Mouse (Mus musculus): ENCODE measurements around the gene Troap. TPM values are rescaled to one million over a fixed set of nuclear protein-coding genes. Genes with fewer than 3 reads are reported as not detected.

Gene Troap
- polyA plus RNA-seq, 1 experiment from 2014 or later: 33.4 TPM

DNA sequence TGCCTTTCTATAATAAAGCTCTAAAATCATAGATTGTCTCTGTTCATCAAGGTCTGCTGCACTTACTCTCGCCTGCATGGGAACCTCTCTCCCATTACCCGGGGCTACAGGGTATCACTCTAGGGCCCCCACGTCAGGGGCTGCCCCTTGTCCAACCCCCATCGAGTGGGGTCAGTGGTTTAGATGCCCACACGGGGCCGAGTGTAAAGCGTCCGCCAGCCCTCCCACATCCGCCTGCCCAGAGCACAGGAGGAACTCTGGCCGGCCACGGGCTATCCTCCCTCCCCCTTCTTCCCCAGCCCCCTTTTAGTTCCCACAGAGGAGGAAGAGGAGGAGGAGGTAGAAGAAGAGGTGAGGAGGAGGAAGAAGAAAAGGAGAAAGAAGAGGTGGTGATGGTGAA, 46.4 kb downstream of the Troap start:
- H3K27me3 ChIP-seq (ENCODE audit: control insufficient read depth, insufficient read depth, low read length): no peaks in the 10 kb centered on the region
- no peaks in the 10 kb centered on the region for H3K4me1 ChIP-seq (ENCODE audit: control insufficient read depth, insufficient read depth, low read length)
- DNase-seq (ENCODE audit: low spot score) (no peak), ATAC-seq (ENCODE audit: insufficient number of reproducible peaks, low FRiP score, low TSS enrichment, low read depth) (no peak)
- H3K4me3 ChIP-seq (ENCODE audit: low read depth, low read length): no peak overlapping the region
- H3K9ac ChIP-seq (ENCODE audit: low read length): no peak overlapping the region
- H3K9me3 ChIP-seq (ENCODE audit: control insufficient read depth, low read length): no peaks in the 10 kb centered on the region
- WGBS: 16% methylated on average over 11 of the region's 11 CpGs
- no peak overlapping the region for H3K27ac ChIP-seq (replicated peaks; ENCODE audit: low read depth, low read length)
- H3K4me2 ChIP-seq (ENCODE audit: low read depth, severe bottlenecking): no peak overlapping the region
- H3K36me3 ChIP-seq (ENCODE audit: control insufficient read depth, insufficient read depth, low read length): no peaks in the 10 kb centered on the region

DNA sequence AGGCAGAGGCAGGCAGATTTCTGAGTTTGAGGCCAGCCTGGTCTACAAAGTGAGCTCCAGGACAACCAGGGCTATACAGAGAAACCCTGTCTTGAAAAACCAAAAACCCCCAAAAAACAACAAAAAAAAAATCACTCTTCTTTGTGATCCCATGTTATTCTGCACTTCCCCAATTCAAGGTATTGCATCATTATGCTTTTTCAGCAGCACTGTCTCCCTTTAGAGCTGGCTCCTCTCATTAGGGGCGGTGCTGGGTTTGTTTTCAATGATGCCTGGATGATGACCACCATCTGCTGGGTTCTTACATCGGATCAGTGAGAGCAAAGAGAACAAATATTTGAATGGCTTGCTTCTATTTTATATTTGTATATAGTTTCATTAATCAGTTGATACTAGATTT, 48.3 kb downstream of the Troap start:
- ATAC-seq (ENCODE audit: insufficient number of reproducible peaks, low FRiP score, low TSS enrichment, low read depth) (no peak), DNase-seq (ENCODE audit: low spot score) (no peak)
- 73% methylated on average over 2 of the region's 2 CpGs for WGBS
- Histone ChIP-seq H3K27me3 (ENCODE audit: control insufficient read depth, insufficient read depth, low read length) (no peaks in the 10 kb centered on the region), H3K4me2 (ENCODE audit: low read depth, severe bottlenecking) (no peak overlapping the region), H3K36me3 (ENCODE audit: control insufficient read depth, insufficient read depth, low read length) (no peaks in the 10 kb centered on the region), H3K4me3 (ENCODE audit: low read depth, low read length) (no peak overlapping the region), H3K9ac (ENCODE audit: low read length) (no peak overlapping the region), H3K4me1 (ENCODE audit: control insufficient read depth, insufficient read depth, low read length) (no peaks in the 10 kb centered on the region), H3K9me3 (ENCODE audit: control insufficient read depth, low read length) (no peaks in the 10 kb centered on the region), H3K27ac (replicated peaks; ENCODE audit: low read depth, low read length) (no peak overlapping the region)

DNA sequence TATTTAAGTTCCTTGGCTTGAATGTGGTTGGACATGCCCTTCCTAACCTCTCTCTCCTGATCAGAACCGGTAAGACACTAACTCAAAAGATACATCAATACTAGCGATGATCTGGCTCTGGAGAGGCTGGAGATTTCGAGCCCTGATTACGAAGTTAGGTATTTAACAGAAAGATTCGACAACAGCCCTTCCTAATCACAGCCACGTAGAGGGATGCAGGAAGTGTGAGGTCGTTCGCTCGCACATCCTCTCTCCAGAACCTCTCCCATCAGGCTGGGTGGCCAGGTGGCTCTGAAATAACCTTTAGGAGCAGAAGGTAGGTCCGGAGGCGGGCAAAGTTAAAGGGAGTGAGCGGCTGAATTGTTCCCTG, 51.3 kb downstream of the Troap start, which contains the start of gene Spats2:
Gene Spats2 (plus strand): TSS at position 206 of the 370 bp plus-strand sequence.
- DNase-seq (ENCODE audit: low spot score): no peak
- WGBS: 1% methylated on average over 12 of the region's 12 CpGs
- H3K9me3 ChIP-seq (ENCODE audit: control insufficient read depth, low read length): no peaks in the 10 kb centered on the region
- H3K4me1 ChIP-seq (ENCODE audit: control insufficient read depth, insufficient read depth, low read length): peaks cover 11% of the 10 kb centered on the region; the same call in 1 of the 2 replicates
- peak within 1 kb of the TSS; percentile 75 for H3K4me2 ChIP-seq (ENCODE audit: low read depth, severe bottlenecking)
- peak within 1 kb of the TSS; percentile 93 for H3K9ac ChIP-seq (ENCODE audit: low read length)
- H3K27ac ChIP-seq (replicated peaks; ENCODE audit: low read depth, low read length): peak within 1 kb of the TSS; percentile 92
- ATAC-seq (ENCODE audit: insufficient number of reproducible peaks, low FRiP score, low TSS enrichment, low read depth): no peak
- no peaks in the 10 kb centered on the region for H3K27me3 ChIP-seq (ENCODE audit: control insufficient read depth, insufficient read depth, low read length)
- H3K36me3 ChIP-seq (ENCODE audit: control insufficient read depth, insufficient read depth, low read length): peaks cover 2% of the 10 kb centered on the region; the same call in 1 of the 2 replicates
- peak within 1 kb of the TSS; percentile 59 for H3K4me3 ChIP-seq (ENCODE audit: low read depth, low read length)

DNA sequence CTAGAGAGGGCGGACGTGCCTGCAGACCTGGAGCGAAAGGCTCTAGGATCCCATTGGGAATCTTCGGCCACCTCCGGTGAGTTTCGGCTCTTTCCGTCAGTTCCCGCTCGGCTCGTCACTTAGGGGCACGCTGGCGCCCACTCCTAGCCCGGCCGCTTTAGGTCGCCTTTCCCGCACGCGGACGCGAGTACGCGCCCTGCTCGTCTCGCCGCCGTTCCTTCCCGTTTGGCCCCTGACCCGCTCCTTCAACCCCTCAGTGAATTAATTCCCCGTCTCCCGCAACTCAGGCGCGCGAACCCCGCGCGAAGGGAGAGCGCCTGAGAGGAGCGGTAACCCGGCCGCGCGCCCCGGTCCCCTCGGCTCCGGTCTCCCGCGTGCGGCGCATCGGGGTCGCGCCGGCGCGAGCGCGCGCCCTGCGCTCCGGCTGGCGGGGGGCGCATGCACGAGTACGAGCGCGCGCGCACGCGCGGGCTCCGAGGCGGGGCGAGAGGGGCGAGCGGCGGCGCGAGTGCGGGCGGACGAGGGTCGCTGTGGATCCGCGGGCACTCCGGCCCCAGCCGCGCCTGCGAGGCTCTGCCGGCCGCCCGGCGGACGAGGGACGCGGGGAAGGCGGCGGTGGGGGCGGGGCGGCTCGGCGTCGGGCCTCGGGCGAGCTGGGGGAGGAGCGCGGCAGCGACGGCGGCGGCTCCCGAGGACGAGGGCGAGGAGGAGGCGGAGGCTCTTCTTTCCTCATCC, 51.9 kb downstream of the Troap start:
- peak; percentile 90 for ATAC-seq (ENCODE audit: insufficient number of reproducible peaks, low FRiP score, low TSS enrichment, low read depth)
- no peaks in the 10 kb centered on the region for H3K27me3 ChIP-seq (ENCODE audit: control insufficient read depth, insufficient read depth, low read length)
- peak; percentile 96 for DNase-seq (ENCODE audit: low spot score)
- H3K4me2 ChIP-seq (ENCODE audit: low read depth, severe bottlenecking): peak overlapping the region; percentile 75
- peak overlapping the region; percentile 93 for H3K9ac ChIP-seq (ENCODE audit: low read length)
- H3K4me3 ChIP-seq (ENCODE audit: low read depth, low read length): peak overlapping the region; percentile 59
- no peaks in the 10 kb centered on the region for H3K9me3 ChIP-seq (ENCODE audit: control insufficient read depth, low read length)
- WGBS: under 1% methylated on average over 76 of the region's 115 CpGs
- peak overlapping the region; percentile 92 for H3K27ac ChIP-seq (replicated peaks; ENCODE audit: low read depth, low read length)
- peaks cover 2% of the 10 kb centered on the region; the same call in 1 of the 2 replicates for H3K36me3 ChIP-seq (ENCODE audit: control insufficient read depth, insufficient read depth, low read length)
- peaks cover 12% of the 10 kb centered on the region; the same call in 1 of the 2 replicates for H3K4me1 ChIP-seq (ENCODE audit: control insufficient read depth, insufficient read depth, low read length)

- peak overlapping the region; percentile 59 for H3K4me3 ChIP-seq (ENCODE audit: low read depth, low read length)
- H3K4me1 ChIP-seq (ENCODE audit: control insufficient read depth, insufficient read depth, low read length): peaks cover 12% of the 10 kb centered on the region; the same call in 1 of the 2 replicates
- H3K9me3 ChIP-seq (ENCODE audit: control insufficient read depth, low read length): no peaks in the 10 kb centered on the region
- peaks cover 2% of the 10 kb centered on the region; the same call in 1 of the 2 replicates for H3K36me3 ChIP-seq (ENCODE audit: control insufficient read depth, insufficient read depth, low read length)
- WGBS: under 1% methylated on average over 33 of the region's 35 CpGs
- H3K27me3 ChIP-seq (ENCODE audit: control insufficient read depth, insufficient read depth, low read length): no peaks in the 10 kb centered on the region
- ATAC-seq (ENCODE audit: insufficient number of reproducible peaks, low FRiP score, low TSS enrichment, low read depth): peak; percentile 48
- no peak for DNase-seq (ENCODE audit: low spot score)
- peak overlapping the region; percentile 75 for H3K4me2 ChIP-seq (ENCODE audit: low read depth, severe bottlenecking)
- peak overlapping the region; percentile 92 for H3K27ac ChIP-seq (replicated peaks; ENCODE audit: low read depth, low read length)
- H3K9ac ChIP-seq (ENCODE audit: low read length): peak overlapping the region; percentile 93
These were observed 52.5 kb downstream of the Troap start for GRCm38 (mm10) chr15:99126816-99127365.

- WGBS: 75% methylated on average over 6 of the region's 6 CpGs
- no peaks in the 10 kb centered on the region for H3K9me3 ChIP-seq (ENCODE audit: control insufficient read depth, low read length)
- peaks cover 2% of the 10 kb centered on the region; the same call in 1 of the 2 replicates for H3K36me3 ChIP-seq (ENCODE audit: control insufficient read depth, insufficient read depth, low read length)
- peak overlapping the region; percentile 59 for H3K4me3 ChIP-seq (ENCODE audit: low read depth, low read length)
- 0 out of 2 replicates have a peak overlapping the region, but pooled peaks have one; percentile 27 for H3K9ac ChIP-seq (ENCODE audit: low read length)
- no peak overlapping the region for H3K27ac ChIP-seq (replicated peaks; ENCODE audit: low read depth, low read length)
- ATAC-seq (ENCODE audit: insufficient number of reproducible peaks, low FRiP score, low TSS enrichment, low read depth) (no peak), DNase-seq (ENCODE audit: low spot score) (no peak)
- peak overlapping the region; percentile 75 for H3K4me2 ChIP-seq (ENCODE audit: low read depth, severe bottlenecking)
- no peaks in the 10 kb centered on the region for H3K27me3 ChIP-seq (ENCODE audit: control insufficient read depth, insufficient read depth, low read length)
- H3K4me1 ChIP-seq (ENCODE audit: control insufficient read depth, insufficient read depth, low read length): peaks cover 12% of the 10 kb centered on the region; the same call in 1 of the 2 replicates
These were observed 53.6 kb downstream of the Troap start for GRCm38 (mm10) chr15:99127851-99128522.

DNA sequence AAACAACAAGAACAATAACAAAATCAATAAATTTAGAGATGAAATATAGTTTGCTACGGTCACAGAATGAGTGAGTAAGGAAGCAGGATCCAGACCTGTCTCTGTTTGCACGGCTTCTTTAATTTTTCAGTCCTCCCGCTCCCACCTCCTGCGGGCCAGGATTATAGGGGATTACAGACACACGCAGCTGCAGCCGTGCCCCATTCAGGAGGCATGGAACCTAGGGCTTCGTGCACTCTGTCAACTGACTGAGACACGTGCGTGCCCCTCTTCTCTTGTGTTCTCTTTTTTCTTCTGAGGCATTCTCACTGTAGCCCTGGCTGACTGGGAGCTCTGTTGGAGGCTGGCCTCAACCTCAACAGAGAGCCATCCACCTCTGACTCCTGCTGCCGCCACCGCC, 55.1 kb downstream of the Troap start:
- Histone ChIP-seq H3K4me2 (ENCODE audit: low read depth, severe bottlenecking) (no peak overlapping the region), H3K9ac (ENCODE audit: low read length) (no peak overlapping the region), H3K27ac (replicated peaks; ENCODE audit: low read depth, low read length) (no peak overlapping the region), H3K4me1 (ENCODE audit: control insufficient read depth, insufficient read depth, low read length) (peaks cover 12% of the 10 kb centered on the region; the same call in 1 of the 2 replicates), H3K27me3 (ENCODE audit: control insufficient read depth, insufficient read depth, low read length) (no peaks in the 10 kb centered on the region), H3K4me3 (ENCODE audit: low read depth, low read length) (no peak overlapping the region), H3K36me3 (ENCODE audit: control insufficient read depth, insufficient read depth, low read length) (peaks cover 2% of the 10 kb centered on the region; the same call in 1 of the 2 replicates), H3K9me3 (ENCODE audit: control insufficient read depth, low read length) (no peaks in the 10 kb centered on the region)
- DNase-seq (ENCODE audit: low spot score) (no peak), ATAC-seq (ENCODE audit: insufficient number of reproducible peaks, low FRiP score, low TSS enrichment, low read depth) (no peak)
- WGBS: 65% methylated on average over 11 of the region's 11 CpGs

Data from limb, embryonic 11.5 days (tissue).